Mouse (Mus musculus): ENCODE measurements around the gene Gstcd. TPM values are rescaled to one million over a fixed set of nuclear protein-coding genes. Genes with fewer than 3 reads are reported as not detected.

Gene Gstcd
- total and polyA plus RNA-seq, 3 experiments, result 33.3 to 67.2 (median 44.6) TPM

DNA sequence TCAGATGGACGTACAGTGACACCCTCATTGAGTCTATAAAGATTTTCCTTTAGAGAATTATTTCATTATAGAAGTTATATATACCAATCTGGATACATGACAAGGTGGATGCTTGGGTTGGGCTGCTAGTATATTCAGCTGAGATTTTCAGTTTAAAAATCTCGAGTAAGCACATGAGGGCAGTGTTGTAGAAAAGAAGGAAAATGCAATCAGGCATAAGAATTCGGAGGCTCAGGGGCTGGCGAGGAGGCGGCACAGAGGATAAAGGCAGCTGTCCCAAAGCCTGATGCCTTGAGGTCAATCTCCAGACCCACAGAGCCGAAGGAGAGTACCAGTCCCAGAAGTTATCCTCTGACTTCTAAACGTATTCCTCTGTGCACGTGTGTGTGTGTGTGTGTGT lies 40.8 kb upstream of the Gstcd start:
- Histone ChIP-seq H3K4me3 (replicated peaks in 1 of 3; ENCODE audit: low read depth in 2 of 3, low read length in 2 of 3, poor library complexity in 1 of 3) (no peak overlapping the region), H3K36me3 (replicated peaks in 1 of 2; ENCODE audit: control insufficient read depth in 1 of 2, insufficient read depth in 1 of 2, low read length in 1 of 2) (no peaks in the 10 kb centered on the region), H3K27me3 (replicated peaks) (no peaks in the 10 kb centered on the region), H3K9ac (ENCODE audit: insufficient read depth, low read depth) (no peak overlapping the region), H3K9me3 (replicated peaks; ENCODE audit: low read length) (no peaks in the 10 kb centered on the region), H3K27ac (ENCODE audit: insufficient read depth, low read depth) (no peak overlapping the region), H3K4me1 (ENCODE audit: control insufficient read depth in 1 of 2, insufficient read depth in 2 of 2) (peaks cover 0 to 7% of the 10 kb centered on the region in 2 experiments; a peak in 1 of 4 replicates), H3K4me2 (ENCODE audit: insufficient read depth, low read depth, poor library complexity, severe bottlenecking) (no peak overlapping the region), H3K79me2 (replicated peaks; ENCODE audit: control insufficient read depth, extremely low read depth, insufficient read depth, poor library complexity, severe bottlenecking) (no peaks in the 10 kb centered on the region)
- peak in 1 of 2 experiments; percentile 35; a peak in 2 of 4 replicates for TF ChIP-seq CTCF (conservative IDR thresholded peaks at IDR 0.05 in 1 of 2, IDR thresholded peaks at IDR 0.05 in 1 of 2; ENCODE audit: low read depth in 2 of 2, low read length in 2 of 2)
- TF ChIP-seq MAX (IDR thresholded peaks at IDR 0.05; ENCODE audit: low read length), result no peak
- TF ChIP-seq RAD21 (IDR thresholded peaks at IDR 0.05; ENCODE audit: low read depth, low read length), result peak; percentile 35
- 0 out of 2 replicates have a peak, but pooled peaks have one; percentile 12 for TF ChIP-seq SMC3 (IDR thresholded peaks at IDR 0.05; ENCODE audit: low read depth, low read length)
- TF ChIP-seq UBTF (IDR thresholded peaks at IDR 0.05; ENCODE audit: low read depth, low read length), result no peak
- DNase-seq (ENCODE audit: extremely low read depth), result no peak
- dilution Hi-C loops (cut with MboI; ENCODE audit: extremely low pct_ligation_motif_present, extremely low pct_unique_long_range_greater_than_20kb, low sequenced_read_pairs) (no loop called here), in situ Hi-C loops (cut with MboI; ENCODE audit: low pct_ligation_motif_present, low pct_unique_long_range_greater_than_20kb, low sequenced_read_pairs) (no loop called here)

DNA sequence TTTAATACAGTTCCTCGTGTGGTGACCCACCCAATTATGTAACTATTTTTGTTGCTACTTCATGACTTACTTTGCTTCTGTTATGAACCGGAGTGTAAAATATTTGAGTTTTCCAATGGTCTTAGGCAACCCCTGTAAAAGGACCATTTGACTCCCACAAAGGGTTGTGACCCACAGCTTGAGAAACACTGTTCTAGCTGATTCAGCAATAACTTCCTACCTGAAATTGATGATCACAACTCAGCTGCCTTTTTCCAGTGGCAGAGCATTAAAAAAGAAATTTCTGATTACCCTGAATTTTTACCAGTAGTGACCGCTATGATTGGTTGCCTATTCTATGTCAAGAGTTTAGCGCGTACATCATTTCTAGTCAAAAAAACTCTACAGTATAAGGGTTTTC lies 39.5 kb upstream of the Gstcd start:
- H3K27ac ChIP-seq (ENCODE audit: insufficient read depth, low read depth), result no peak overlapping the region
- H3K4me1 ChIP-seq (ENCODE audit: control insufficient read depth in 1 of 2, insufficient read depth in 2 of 2), result 0 out of 4 replicates have a peak, but pooled peaks cover 0 to 4% of the 10 kb centered on the region in 2 experiments
- TF ChIP-seq ETS1 (conservative IDR thresholded peaks at IDR 0.05; ENCODE audit: low read depth, low read length), result no peak
- peak; percentile 85 for TF ChIP-seq MAFK (IDR thresholded peaks at IDR 0.05; ENCODE audit: insufficient replicate concordance, low read length)
- H3K9me3 ChIP-seq (replicated peaks; ENCODE audit: low read length), result no peaks in the 10 kb centered on the region
- H3K36me3 ChIP-seq (replicated peaks in 1 of 2; ENCODE audit: control insufficient read depth in 1 of 2, insufficient read depth in 1 of 2, low read length in 1 of 2), result no peaks in the 10 kb centered on the region
- no peaks in the 10 kb centered on the region for H3K79me2 ChIP-seq (replicated peaks; ENCODE audit: control insufficient read depth, extremely low read depth, insufficient read depth, poor library complexity, severe bottlenecking)
- H3K4me3 ChIP-seq (replicated peaks in 1 of 3; ENCODE audit: low read depth in 2 of 3, low read length in 2 of 3, poor library complexity in 1 of 3), result no peak overlapping the region
- H3K27me3 ChIP-seq (replicated peaks), result no peaks in the 10 kb centered on the region
- in situ Hi-C loops (cut with MboI; ENCODE audit: low pct_ligation_motif_present, low pct_unique_long_range_greater_than_20kb, low sequenced_read_pairs), result no loop called here
- no peak for DNase-seq (ENCODE audit: extremely low read depth)
- dilution Hi-C loops (cut with MboI; ENCODE audit: extremely low pct_ligation_motif_present, extremely low pct_unique_long_range_greater_than_20kb, low sequenced_read_pairs), result no loop called here
- H3K9ac ChIP-seq (ENCODE audit: insufficient read depth, low read depth), result no peak overlapping the region
- no peak overlapping the region for H3K4me2 ChIP-seq (ENCODE audit: insufficient read depth, low read depth, poor library complexity, severe bottlenecking)

DNA sequence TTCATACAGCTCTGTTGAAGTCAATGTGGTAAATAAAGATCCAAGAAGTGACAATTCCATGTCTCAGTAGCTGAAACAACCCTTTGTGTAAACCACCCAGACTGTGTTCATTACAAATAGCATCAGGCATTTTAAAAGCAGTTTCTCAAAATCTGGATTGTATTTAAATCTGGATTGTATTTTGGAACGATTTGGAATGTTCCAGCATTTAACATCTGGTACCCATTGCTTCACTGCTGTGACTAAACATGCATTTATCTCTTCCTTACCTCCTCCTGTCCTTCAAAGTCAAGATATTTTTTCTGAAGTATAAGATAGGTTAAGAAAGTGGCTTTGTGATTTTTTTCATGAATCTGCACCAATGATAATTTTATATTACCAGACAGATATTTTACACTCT lies 21.4 kb upstream of the Gstcd start:
- no peak overlapping the region for H3K9ac ChIP-seq (ENCODE audit: insufficient read depth, low read depth)
- no peak for DNase-seq (ENCODE audit: extremely low read depth)
- H3K9me3 ChIP-seq (replicated peaks; ENCODE audit: low read length), result peaks cover 3% of the 10 kb centered on the region
- no peak overlapping the region for H3K4me3 ChIP-seq (replicated peaks in 1 of 3; ENCODE audit: low read depth in 2 of 3, low read length in 2 of 3, poor library complexity in 1 of 3)
- peaks cover 2 to 8% of the 10 kb centered on the region in 2 experiments; a peak in 2 of 4 replicates for H3K4me1 ChIP-seq (ENCODE audit: control insufficient read depth in 1 of 2, insufficient read depth in 2 of 2)
- no peaks in the 10 kb centered on the region for H3K27me3 ChIP-seq (replicated peaks)
- no peak overlapping the region for H3K27ac ChIP-seq (ENCODE audit: insufficient read depth, low read depth)
- no peak overlapping the region for H3K4me2 ChIP-seq (ENCODE audit: insufficient read depth, low read depth, poor library complexity, severe bottlenecking)
- TF ChIP-seq E2F4 (IDR thresholded peaks at IDR 0.05; ENCODE audit: insufficient replicate concordance, low read depth, low read length), result no peak
- no peak for TF ChIP-seq POLR2AphosphoS2 (IDR thresholded peaks at IDR 0.05; ENCODE audit: low read depth, low read length)
- TF ChIP-seq PAX5 (IDR thresholded peaks at IDR 0.05; ENCODE audit: low read length), result no peak
- no peak for TF ChIP-seq KAT2A (IDR thresholded peaks at IDR 0.05; ENCODE audit: insufficient replicate concordance, low read length)
- TF ChIP-seq RAD21 (IDR thresholded peaks at IDR 0.05; ENCODE audit: low read depth, low read length), result no peak
- TF ChIP-seq ZKSCAN1 (IDR thresholded peaks at IDR 0.05; ENCODE audit: borderline replicate concordance, low read depth, low read length), result no peak
- no peak for TF ChIP-seq MEF2A (IDR thresholded peaks at IDR 0.05; ENCODE audit: borderline replicate concordance, low read depth, low read length)
- no peak for TF ChIP-seq NELFE (IDR thresholded peaks at IDR 0.05; ENCODE audit: low read depth, low read length)
- no peak for TF ChIP-seq ZMIZ1 (IDR thresholded peaks at IDR 0.05; ENCODE audit: low read depth, low read length)
- no peak for TF ChIP-seq UBTF (IDR thresholded peaks at IDR 0.05; ENCODE audit: low read depth, low read length)
- no peak for TF ChIP-seq ZNF384 (IDR thresholded peaks at IDR 0.05; ENCODE audit: low read depth, low read length)
- no peak for TF ChIP-seq USF2 (conservative IDR thresholded peaks at IDR 0.05; ENCODE audit: low read depth, low read length)
- TF ChIP-seq POLR2A (IDR thresholded peaks at IDR 0.05; ENCODE audit: low read depth, low read length), result no peak
- TF ChIP-seq GABPA (IDR thresholded peaks at IDR 0.05; ENCODE audit: insufficient replicate concordance, low read depth, low read length), result no peak
- TF ChIP-seq JUND (conservative IDR thresholded peaks at IDR 0.05; ENCODE audit: low read depth, low read length), result no peak
- in situ Hi-C loops (cut with MboI; ENCODE audit: low pct_ligation_motif_present, low pct_unique_long_range_greater_than_20kb, low sequenced_read_pairs) (no loop called here), dilution Hi-C loops (cut with MboI; ENCODE audit: extremely low pct_ligation_motif_present, extremely low pct_unique_long_range_greater_than_20kb, low sequenced_read_pairs) (no loop called here)
- H3K36me3 ChIP-seq (replicated peaks in 1 of 2; ENCODE audit: control insufficient read depth in 1 of 2, insufficient read depth in 1 of 2, low read length in 1 of 2), result peaks cover 13 to 18% of the 10 kb centered on the region in 2 experiments
- no peaks in the 10 kb centered on the region for H3K79me2 ChIP-seq (replicated peaks; ENCODE audit: control insufficient read depth, extremely low read depth, insufficient read depth, poor library complexity, severe bottlenecking)
